Mouse (Mus musculus) hindbrain, postnatal 0 days (tissue): ENCODE data around the gene Ctsa. TPM values are rescaled to one million over a fixed set of nuclear protein-coding genes. Genes with fewer than 3 reads are reported as not detected.
"Not testable (repeated sequence)": the region's sequence is repeated elsewhere in the genome, so short reads cannot be mapped to it uniquely, and the experiment has no call there.

Experiments used
- ATAC-seq: fragments of 200-750 bp; cut with Nextera tagmentation; 2 replicates; pipeline ENCODE4 v1.8.0; 2017; ENCODE audit warnings: mild to moderate bottlenecking, moderate TSS enrichment, moderate library complexity
- DNase-seq: peaks from one replicate; pipeline ENCODE4 v3.0.0-alpha.2; 2015; ENCODE audit warnings: low spot score
- H3K27ac ChIP-seq: fragments of 300-500 bp; sonication (generic); 2 replicates; pipeline ENCODE4 v1.5.1; 2014; ENCODE audit warnings: mild to moderate bottlenecking
- H3K27me3 ChIP-seq: fragments of 300-500 bp; sonication (generic); 2 replicates; pipeline ENCODE4 v1.6.1; 2014; ENCODE audit warnings: low read length, mixed read lengths; ENCODE audit not compliant: insufficient read depth
- H3K36me3 ChIP-seq: fragments of 300-500 bp; sonication (generic); 2 replicates; pipeline ENCODE4 v1.6.1; 2014; ENCODE audit warnings: low read length, mixed read lengths; ENCODE audit not compliant: insufficient read depth
- H3K4me1 ChIP-seq: fragments of 300-500 bp; sonication (generic); 2 replicates; pipeline ENCODE4 v1.6.1; 2014; ENCODE audit warnings: antibody characterized with exemption, low read length, mixed read lengths; ENCODE audit not compliant: insufficient read depth
- H3K4me2 ChIP-seq: fragments of 300-500 bp; sonication (generic); 2 replicates; pipeline ENCODE4 v1.6.1; 2014; ENCODE audit warnings: low read depth, mild to moderate bottlenecking, low read length, moderate library complexity, mixed read lengths
- H3K4me3 ChIP-seq: fragments of 300-500 bp; sonication (generic); 2 replicates; pipeline ENCODE4 v1.5.1; 2014; ENCODE audit warnings: low read length
- H3K9ac ChIP-seq: fragments of 300-500 bp; sonication (generic); replicated peaks from 2 replicates; pipeline ENCODE4 v1.6.1; 2014; ENCODE audit warnings: mild to moderate bottlenecking, low read length, moderate library complexity, mixed read lengths
- H3K9me3 ChIP-seq: fragments of 300-500 bp; sonication (generic); 2 replicates; pipeline ENCODE4 v1.6.1; 2016; ENCODE audit warnings: low read length, mixed read lengths
- CTCF ChIP-seq: IDR thresholded peaks from 2 replicates; pipeline ENCODE4 v1.5.1; 2016; ENCODE audit warnings: antibody characterized with exemption, control low read depth, low read depth
- WGBS: fragments of 180-500 bp; shearing (Covaris S2); extraction: QIAGEN DNeasy Blood & Tissue Kit; methylation state at CpG from one replicate; pipeline ENCODE4 v1.1.7; 2014; 5-methylcytosine and 5-hydroxymethylcytosine counted together
- polyA plus RNA-seq: library from polyadenylated mRNA; unstranded; fragments of >200 nt; fragmentation: Nextera tagmentation; extraction: Ambion mirVana; gene quantifications from 2 replicates; pipeline ENCODE4 v1.2.1, GENCODE M21; 2015
- total RNA-seq: library from RNA; depleted of rRNA; stranded (reverse); fragments of >200 nt; gene quantifications from 2 replicates; pipeline ENCODE4 v1.2.3, GENCODE M21; 2014

Ctsa gene
- total and polyA plus RNA-seq, 2 experiments from 2014 or later = 112 to 135 TPM

DNA sequence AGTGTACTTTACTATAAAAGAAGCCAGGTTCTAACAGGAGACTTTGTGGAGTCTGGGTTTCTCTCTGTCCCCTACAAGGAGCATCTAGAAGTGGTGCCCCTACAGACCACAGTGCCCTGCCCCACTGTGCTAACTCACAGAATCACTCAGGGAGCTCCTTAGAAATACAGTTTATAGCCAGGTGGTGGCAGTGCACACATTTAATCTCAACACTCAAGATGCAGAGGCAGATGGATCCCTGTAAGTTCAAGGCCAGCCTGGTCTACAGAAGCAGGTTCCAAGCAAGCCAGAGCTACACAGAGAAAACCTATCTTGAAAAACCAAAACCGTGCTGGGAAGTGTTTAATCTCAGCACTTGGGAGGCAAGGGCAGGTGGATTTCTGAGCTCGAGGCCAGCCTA, 38.9 kb upstream of the Ctsa start:
- no peak for TF ChIP-seq CTCF
- DNase-seq = peak; percentile 39
- H3K4me1 ChIP-seq = no peaks in the 10 kb centered on the region
- no peak overlapping the region for H3K4me2 ChIP-seq
- 0 out of 2 replicates have a peak overlapping the region, but pooled peaks have one; percentile 22 for H3K27ac ChIP-seq
- ATAC-seq = no peak
- H3K36me3 ChIP-seq = peaks cover 40% of the 10 kb centered on the region; the same call in 1 of the 2 replicates
- no peak overlapping the region for H3K4me3 ChIP-seq
- H3K9ac ChIP-seq = no peak overlapping the region
- WGBS = 90% methylated on average over 2 of the region's 2 CpGs
- H3K9me3 ChIP-seq = no peaks in the 10 kb centered on the region
- H3K27me3 ChIP-seq = no peaks in the 10 kb centered on the region

DNA sequence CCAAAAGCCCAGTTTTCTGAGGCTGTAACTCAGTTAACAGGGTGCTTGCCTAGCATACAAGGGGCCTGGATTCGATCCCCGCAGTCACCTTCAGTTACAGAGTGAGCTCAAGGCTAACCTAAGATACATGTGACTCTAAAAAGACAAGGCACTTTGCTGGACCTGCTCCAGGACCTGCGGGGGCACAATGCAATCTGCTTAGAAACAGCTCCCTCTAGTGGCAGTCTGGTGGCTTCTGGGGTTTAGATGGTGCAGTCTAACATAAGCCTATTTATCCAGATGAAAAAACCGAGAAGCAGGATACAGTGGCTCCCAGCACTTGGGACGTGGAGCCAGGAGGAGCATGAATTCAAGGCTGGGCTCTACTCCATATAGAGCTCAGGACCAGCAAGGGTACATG, 38.4 kb upstream of the Ctsa start:
- H3K27ac ChIP-seq = no peak overlapping the region
- H3K4me2 ChIP-seq = no peak overlapping the region
- peak; percentile 58 for ATAC-seq
- H3K4me1 ChIP-seq = no peaks in the 10 kb centered on the region
- no peak overlapping the region for H3K9ac ChIP-seq
- no peak overlapping the region for H3K4me3 ChIP-seq
- no peaks in the 10 kb centered on the region for H3K9me3 ChIP-seq
- H3K36me3 ChIP-seq = peaks cover 40% of the 10 kb centered on the region; the same call in 1 of the 2 replicates
- DNase-seq = peak; percentile 96
- 30% methylated on average over 5 of the region's 5 CpGs for WGBS
- peak; percentile 90 for TF ChIP-seq CTCF
- no peaks in the 10 kb centered on the region for H3K27me3 ChIP-seq

DNA sequence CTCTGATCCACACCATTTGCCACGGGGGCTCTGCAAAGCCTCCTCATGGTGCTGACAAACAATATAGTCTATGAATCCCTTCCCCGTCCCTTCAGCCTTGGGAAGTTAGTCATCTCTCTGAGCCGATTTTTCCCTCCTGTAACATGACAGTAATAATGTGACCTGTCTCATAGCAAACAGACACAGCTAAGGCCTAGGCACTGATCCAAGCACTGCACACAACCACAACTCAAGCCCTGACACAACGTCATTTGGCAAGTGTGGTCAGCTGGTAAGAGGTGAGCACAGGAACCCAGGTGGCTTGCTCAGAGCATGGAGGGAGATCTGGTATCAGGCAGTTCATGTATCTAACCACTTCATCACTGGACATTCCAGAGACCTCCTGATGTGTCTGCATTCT, 36.8 kb upstream of the Ctsa start:
- DNase-seq (no peak), ATAC-seq (no peak)
- no peak overlapping the region for H3K4me2 ChIP-seq
- no peak overlapping the region for H3K27ac ChIP-seq
- peaks cover 39% of the 10 kb centered on the region; the same call in 1 of the 2 replicates for H3K36me3 ChIP-seq
- no peak overlapping the region for H3K9ac ChIP-seq
- no peaks in the 10 kb centered on the region for H3K9me3 ChIP-seq
- no peaks in the 10 kb centered on the region for H3K4me1 ChIP-seq
- TF ChIP-seq CTCF = no peak
- WGBS = 86% methylated on average over 4 of the region's 4 CpGs
- no peak overlapping the region for H3K4me3 ChIP-seq
- no peaks in the 10 kb centered on the region for H3K27me3 ChIP-seq

- not testable (repeated sequence) for H3K4me2 ChIP-seq, H3K9me3 ChIP-seq, H3K4me1 ChIP-seq, H3K4me3 ChIP-seq, H3K27ac ChIP-seq, H3K9ac ChIP-seq, ATAC-seq, H3K27me3 ChIP-seq
- TF ChIP-seq CTCF = peak; percentile 44
- 84% methylated on average over 6 of the region's 6 CpGs for WGBS
- peaks cover 27% of the 10 kb centered on the region; the same call in 1 of the 2 replicates for H3K36me3 ChIP-seq
- peak; percentile 33 for DNase-seq
These were observed 34.1 kb upstream of the Ctsa start for GRCm38 (mm10) chr2:164798554-164798953.

DNA sequence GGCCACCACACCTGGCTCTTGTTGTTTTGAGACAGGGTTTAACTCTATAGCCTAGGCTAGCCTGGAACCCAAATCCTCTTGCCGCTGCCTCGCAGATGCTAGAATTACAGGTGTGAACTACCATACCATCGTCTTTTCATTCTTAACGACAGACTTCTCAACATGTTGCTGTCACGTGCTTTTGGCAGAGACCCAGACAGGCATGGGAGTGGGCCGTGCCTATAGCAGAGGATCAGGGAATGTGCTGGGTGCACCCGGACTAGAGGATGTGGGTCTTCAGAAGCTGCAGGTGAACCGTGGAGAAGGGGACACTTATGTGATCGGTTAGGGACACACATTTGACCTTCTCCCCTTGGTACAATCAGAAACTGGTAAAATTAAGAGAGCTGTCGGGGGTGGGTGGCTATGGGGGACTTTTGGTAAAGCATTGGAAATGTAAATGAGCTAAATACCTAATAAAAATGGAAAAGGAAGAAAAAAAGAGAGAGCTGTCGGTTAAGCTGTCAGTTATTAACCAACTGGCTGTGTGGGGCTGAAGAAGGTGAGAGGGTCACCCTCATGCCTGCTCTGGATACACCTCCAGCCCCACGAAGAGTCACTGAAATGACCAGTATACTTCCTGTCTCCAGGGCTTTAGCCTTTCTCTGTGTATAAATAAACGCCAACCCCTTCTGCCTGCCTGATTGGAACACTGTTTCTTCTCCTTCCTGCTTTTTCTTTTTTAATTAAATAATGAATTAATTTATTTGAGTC, 32.2 kb upstream of the Ctsa start:
- Histone ChIP-seq H3K9me3 (no peaks in the 10 kb centered on the region), H3K4me2 (no peak overlapping the region), H3K27me3 (no peaks in the 10 kb centered on the region), H3K4me3 (no peak overlapping the region), H3K9ac (no peak overlapping the region), H3K27ac (no peak overlapping the region), H3K36me3 (peaks cover 20% of the 10 kb centered on the region; the same call in 1 of the 2 replicates), H3K4me1 (peaks cover 4% of the 10 kb centered on the region; the same call in 1 of the 2 replicates)
- ATAC-seq = no peak
- no peak for DNase-seq
- 91% methylated on average over 13 of the region's 13 CpGs for WGBS
- TF ChIP-seq CTCF = no peak

DNA sequence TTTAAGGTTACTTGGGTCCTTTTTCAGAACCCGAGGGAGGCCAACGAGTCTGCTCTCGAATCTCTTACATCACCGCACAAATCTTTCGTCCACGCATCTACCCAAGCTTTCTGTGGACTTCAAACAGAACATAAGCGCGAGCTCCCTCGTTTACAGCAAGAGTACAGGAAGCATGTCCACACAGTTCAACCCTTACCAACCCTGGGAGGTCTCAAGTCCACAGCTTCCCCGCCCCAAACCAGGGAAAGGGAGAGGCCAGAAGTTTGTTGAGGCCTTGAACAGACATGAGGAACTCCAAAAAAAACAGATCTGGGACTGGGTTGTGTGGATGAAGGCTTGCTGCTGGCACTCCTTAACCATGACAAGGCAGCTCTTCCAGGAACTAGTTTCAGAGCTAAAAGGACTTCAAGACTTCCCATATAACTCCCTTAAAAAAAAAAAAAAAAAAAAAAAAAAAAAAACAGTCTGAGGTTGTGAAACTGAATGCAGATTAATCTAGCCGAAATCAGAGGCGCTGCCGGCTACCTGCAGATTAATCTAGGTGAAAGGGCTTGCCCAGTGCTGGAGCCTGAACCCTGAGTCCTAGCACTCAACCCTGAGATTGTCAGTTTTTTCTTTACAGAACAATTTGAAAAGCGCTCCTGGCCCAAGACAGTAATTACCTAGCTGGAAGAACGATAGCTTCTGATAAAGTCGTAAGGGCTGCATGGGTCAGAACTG, 29.3 kb upstream of the Ctsa start:
- no peak for ATAC-seq
- WGBS = 91% methylated on average over 16 of the region's 16 CpGs
- Histone ChIP-seq H3K9me3 (no peaks in the 10 kb centered on the region), H3K4me1 (peaks cover 4% of the 10 kb centered on the region; the same call in 1 of the 2 replicates), H3K36me3 (peaks cover 8% of the 10 kb centered on the region; the same call in 1 of the 2 replicates), H3K27ac (no peak overlapping the region), H3K27me3 (no peaks in the 10 kb centered on the region), H3K4me3 (peak overlapping the region; percentile 80), H3K9ac (peak overlapping the region; percentile 74; the same call in 1 of the 2 replicates), H3K4me2 (peak overlapping the region; percentile 68)
- no peak for TF ChIP-seq CTCF
- DNase-seq = no peak

- Histone ChIP-seq H3K36me3 (peaks cover 10% of the 10 kb centered on the region; the same call in 1 of the 2 replicates), H3K9ac (peak overlapping the region; percentile 74), H3K27ac (peak overlapping the region; percentile 90), H3K27me3 (no peaks in the 10 kb centered on the region), H3K9me3 (no peaks in the 10 kb centered on the region), H3K4me1 (peaks cover 4% of the 10 kb centered on the region; the same call in 1 of the 2 replicates), H3K4me2 (peak overlapping the region; percentile 68), H3K4me3 (peak overlapping the region; percentile 80)
- 46% methylated on average over 1 of the region's 1 CpGs for WGBS
- DNase-seq (no peak), ATAC-seq (no peak)
- TF ChIP-seq CTCF = no peak
These were observed 28.8 kb upstream of the Ctsa start for GRCm38 (mm10) chr2:164803921-164804313.
